Mouse (Mus musculus) cerebellum, postnatal 10 days (tissue): ENCODE data around the gene Gpsm1.

Experiments
- DNase-seq, 2 experiments: peaks; one replicate each; pipeline ENCODE4 v3.0.0; 2021; ENCODE audit warnings: mixed read lengths in 2 of 2

Gene Gpsm1

GRCm38 (mm10) chr2:26313394-26313793, 1.9 kb upstream of the Gpsm1 start:
- peak in 1 of 2 experiments; percentile 15 for DNase-seq

GRCm38 (mm10) chr2:26314281-26315071, 839 bp upstream of the Gpsm1 start:
- DNase-seq, result peak; percentile 88 to 95

GRCm38 (mm10) chr2:26315925-26316311, 603 bp downstream of the Gpsm1 start:
- DNase-seq, result peak; percentile 88 to 89

- peak; percentile 56 to 61 for DNase-seq
These were observed 1.4 kb downstream of the Gpsm1 start for GRCm38 (mm10) chr2:26316576-26317246.

- DNase-seq, result no peak
These were observed 2.1 kb downstream of the Gpsm1 start for GRCm38 (mm10) chr2:26317371-26317770.

GRCm38 (mm10) chr2:26317991-26318672, 2.8 kb downstream of the Gpsm1 start:
- DNase-seq, result peak in 1 of 2 experiments; percentile 25

- DNase-seq, result peak; percentile 51 to 55
These were observed 3.8 kb downstream of the Gpsm1 start for GRCm38 (mm10) chr2:26319109-26319508.

- peak; percentile 55 to 62 for DNase-seq
These were observed 4.4 kb downstream of the Gpsm1 start for GRCm38 (mm10) chr2:26319519-26320244.

GRCm38 (mm10) chr2:26320245-26321185, 5.2 kb downstream of the Gpsm1 start:
- DNase-seq, result peak; percentile 48 to 55

GRCm38 (mm10) chr2:26323589-26324325, 8.4 kb downstream of the Gpsm1 start:
- DNase-seq, result no peak

- peak; percentile 59 to 61 for DNase-seq
These were observed 9.6 kb downstream of the Gpsm1 start for GRCm38 (mm10) chr2:26324917-26325316.

- peak; percentile 75 to 79 for DNase-seq
These were observed 10.3 kb downstream of the Gpsm1 start for GRCm38 (mm10) chr2:26325386-26326181.

- DNase-seq, result no peak
These were observed 12.5 kb downstream of the Gpsm1 start for GRCm38 (mm10) chr2:26327852-26328251.

GRCm38 (mm10) chr2:26329402-26329801, 14.1 kb downstream of the Gpsm1 start:
- DNase-seq, result peak; percentile 61 to 70

- DNase-seq, result peak in 1 of 2 experiments; percentile 63
These were observed 14.7 kb downstream of the Gpsm1 start for GRCm38 (mm10) chr2:26330056-26330468.

GRCm38 (mm10) chr2:26330702-26331101, 15.4 kb downstream of the Gpsm1 start:
- no peak for DNase-seq

GRCm38 (mm10) chr2:26338302-26339203, 23.2 kb downstream of the Gpsm1 start:
- DNase-seq, result peak; percentile 83 to 84

GRCm38 (mm10) chr2:26339204-26339551, 23.9 kb downstream of the Gpsm1 start:
- peak; percentile 72 for DNase-seq

- DNase-seq, result no peak
These were observed 26.2 kb downstream of the Gpsm1 start for GRCm38 (mm10) chr2:26341510-26341981.
